Mouse (Mus musculus): ENCODE data around the gene Crocc. TPM values are rescaled to one million over a fixed set of nuclear protein-coding genes. Genes with fewer than 3 reads are reported as not detected.

The Crocc gene
- polyA plus RNA-seq, 1 experiment from 2014 or later = 5.3 TPM

GRCm38 (mm10) chr4:141088714-141089113, 28.4 kb upstream of the Crocc start:
- Histone ChIP-seq H3K4me3 (ENCODE audit: low read depth, low read length) (no peak overlapping the region), H3K27ac (ENCODE audit: low read length) (no peak overlapping the region), H3K4me1 (ENCODE audit: control insufficient read depth, insufficient read depth, low read length) (no peaks in the 10 kb centered on the region), H3K9me3 (replicated peaks; ENCODE audit: control insufficient read depth, low read length, poor library complexity, severe bottlenecking) (no peaks in the 10 kb centered on the region), H3K9ac (ENCODE audit: low read depth, low read length) (no peak overlapping the region), H3K27me3 (ENCODE audit: control insufficient read depth, insufficient read depth, low read depth, low read length) (no peaks in the 10 kb centered on the region), H3K4me2 (ENCODE audit: low read length) (no peak overlapping the region), H3K36me3 (ENCODE audit: control insufficient read depth, insufficient read depth, low read length) (no peaks in the 10 kb centered on the region)
- no peak for ATAC-seq
- 74% methylated on average over 9 of the region's 9 CpGs for WGBS

DNA sequence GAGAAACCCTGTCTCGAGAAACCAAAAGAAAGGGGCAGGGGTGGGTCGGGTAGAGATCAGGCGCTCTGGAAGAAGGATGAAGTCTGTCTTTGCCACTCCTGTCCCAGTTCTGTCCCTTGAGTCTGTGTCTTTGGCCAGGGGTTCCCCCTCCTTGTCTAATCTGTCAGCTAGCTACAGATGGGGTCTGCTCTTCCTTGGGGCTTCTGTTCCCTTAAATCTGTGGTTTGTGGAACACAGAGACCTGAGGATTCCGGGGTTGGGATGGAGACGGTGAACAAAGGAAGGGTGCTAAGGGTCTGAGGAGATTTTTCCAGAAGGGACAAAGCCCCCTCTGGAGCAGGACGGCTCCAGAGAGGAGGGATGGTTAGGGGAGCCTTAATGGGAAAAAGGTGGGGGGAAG, 27.7 kb upstream of the Crocc start, which contains the start of gene Spata21:
Spata21 (plus strand) TSS at position 301 of the 400 bp plus-strand sequence.
- H3K27ac ChIP-seq (ENCODE audit: low read length) = no peak within 1 kb of the TSS
- 67% methylated on average over 6 of the region's 6 CpGs for WGBS
- no peak within 1 kb of the TSS for H3K4me3 ChIP-seq (ENCODE audit: low read depth, low read length)
- H3K9ac ChIP-seq (ENCODE audit: low read depth, low read length) = no peak within 1 kb of the TSS
- no peak for ATAC-seq
- H3K9me3 ChIP-seq (replicated peaks; ENCODE audit: control insufficient read depth, low read length, poor library complexity, severe bottlenecking) = no peaks in the 10 kb centered on the region
- H3K4me1 ChIP-seq (ENCODE audit: control insufficient read depth, insufficient read depth, low read length) = no peaks in the 10 kb centered on the region
- no peaks in the 10 kb centered on the region for H3K36me3 ChIP-seq (ENCODE audit: control insufficient read depth, insufficient read depth, low read length)
- H3K27me3 ChIP-seq (ENCODE audit: control insufficient read depth, insufficient read depth, low read depth, low read length) = no peaks in the 10 kb centered on the region
- no peak within 1 kb of the TSS for H3K4me2 ChIP-seq (ENCODE audit: low read length)

DNA sequence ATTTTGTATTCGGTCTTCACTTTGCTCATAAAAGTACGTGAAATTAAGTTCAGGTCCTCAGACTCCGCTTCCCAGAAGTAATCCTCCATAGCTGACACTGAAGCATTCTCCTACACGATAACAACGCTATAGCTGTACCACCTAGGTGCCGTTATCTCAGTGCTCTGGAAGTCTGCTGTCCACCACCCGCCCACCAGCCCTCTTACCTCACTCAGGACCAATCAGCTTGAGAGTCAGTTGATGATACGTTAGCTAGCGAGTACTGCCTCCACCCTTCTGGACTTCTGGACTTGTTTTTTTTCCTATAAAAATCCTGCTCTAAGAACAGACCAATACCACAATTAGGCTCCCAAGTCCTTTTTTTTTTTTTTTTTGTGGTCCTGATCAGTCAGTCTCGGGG, 26.5 kb upstream of the Crocc start:
- WGBS = 75% methylated on average over 10 of the region's 10 CpGs
- no peak overlapping the region for H3K9ac ChIP-seq (ENCODE audit: low read depth, low read length)

DNA sequence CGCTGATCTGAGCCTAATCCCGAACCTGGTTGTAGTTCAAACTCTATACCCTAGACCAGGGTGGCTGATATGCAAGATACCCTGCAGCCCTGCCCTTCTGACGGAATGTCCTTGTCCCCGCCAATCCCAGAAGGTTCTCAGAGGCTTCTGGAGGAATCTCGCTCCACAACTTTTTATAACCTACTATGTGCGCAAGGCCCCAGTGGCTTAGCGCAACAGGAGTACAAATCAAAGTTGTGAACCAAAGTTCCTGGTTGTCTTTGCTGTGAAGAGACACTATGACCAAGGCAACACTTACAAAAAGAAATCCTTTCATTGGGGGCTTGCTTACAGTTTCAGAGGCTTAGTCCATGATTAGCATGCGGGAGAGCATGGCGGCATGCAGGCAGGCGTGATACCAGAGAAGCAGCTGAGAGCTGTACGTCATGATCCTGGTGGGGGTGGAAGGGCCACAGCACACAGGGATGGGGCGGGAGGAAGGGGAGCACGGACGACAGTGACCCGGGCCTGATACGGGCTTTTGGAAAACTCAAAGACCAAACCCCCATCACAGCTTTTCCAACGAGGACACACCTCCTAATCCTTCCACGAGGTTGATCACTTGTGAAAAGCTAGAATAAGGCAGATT, 18.3 kb upstream of the Crocc start:
- ATAC-seq = peak; percentile 65
- 66% methylated on average over 18 of the region's 18 CpGs for WGBS
- H3K9ac ChIP-seq (ENCODE audit: low read depth, low read length) = no peak overlapping the region
- H3K4me1 ChIP-seq (ENCODE audit: control insufficient read depth, insufficient read depth, low read length) = peaks cover 17% of the 10 kb centered on the region
- H3K27ac ChIP-seq (ENCODE audit: low read length) = no peak overlapping the region
- H3K4me3 ChIP-seq (ENCODE audit: low read depth, low read length) = peak overlapping the region; percentile 99; the same call in 1 of the 2 replicates
- no peaks in the 10 kb centered on the region for H3K9me3 ChIP-seq (replicated peaks; ENCODE audit: control insufficient read depth, low read length, poor library complexity, severe bottlenecking)
- H3K4me2 ChIP-seq (ENCODE audit: low read length) = no peak overlapping the region
- no peaks in the 10 kb centered on the region for H3K36me3 ChIP-seq (ENCODE audit: control insufficient read depth, insufficient read depth, low read length)
- no peaks in the 10 kb centered on the region for H3K27me3 ChIP-seq (ENCODE audit: control insufficient read depth, insufficient read depth, low read depth, low read length)

More for the DNA sequence above, 26.5 kb upstream of the Crocc start:
- no peaks in the 10 kb centered on the region for H3K27me3 ChIP-seq (ENCODE audit: control insufficient read depth, insufficient read depth, low read depth, low read length)
- H3K4me1 ChIP-seq (ENCODE audit: control insufficient read depth, insufficient read depth, low read length) = no peaks in the 10 kb centered on the region
- no peak for ATAC-seq
- H3K9me3 ChIP-seq (replicated peaks; ENCODE audit: control insufficient read depth, low read length, poor library complexity, severe bottlenecking) = no peaks in the 10 kb centered on the region
- no peak overlapping the region for H3K27ac ChIP-seq (ENCODE audit: low read length)
- no peak overlapping the region for H3K4me3 ChIP-seq (ENCODE audit: low read depth, low read length)
- no peaks in the 10 kb centered on the region for H3K36me3 ChIP-seq (ENCODE audit: control insufficient read depth, insufficient read depth, low read length)
- no peak overlapping the region for H3K4me2 ChIP-seq (ENCODE audit: low read length)

DNA sequence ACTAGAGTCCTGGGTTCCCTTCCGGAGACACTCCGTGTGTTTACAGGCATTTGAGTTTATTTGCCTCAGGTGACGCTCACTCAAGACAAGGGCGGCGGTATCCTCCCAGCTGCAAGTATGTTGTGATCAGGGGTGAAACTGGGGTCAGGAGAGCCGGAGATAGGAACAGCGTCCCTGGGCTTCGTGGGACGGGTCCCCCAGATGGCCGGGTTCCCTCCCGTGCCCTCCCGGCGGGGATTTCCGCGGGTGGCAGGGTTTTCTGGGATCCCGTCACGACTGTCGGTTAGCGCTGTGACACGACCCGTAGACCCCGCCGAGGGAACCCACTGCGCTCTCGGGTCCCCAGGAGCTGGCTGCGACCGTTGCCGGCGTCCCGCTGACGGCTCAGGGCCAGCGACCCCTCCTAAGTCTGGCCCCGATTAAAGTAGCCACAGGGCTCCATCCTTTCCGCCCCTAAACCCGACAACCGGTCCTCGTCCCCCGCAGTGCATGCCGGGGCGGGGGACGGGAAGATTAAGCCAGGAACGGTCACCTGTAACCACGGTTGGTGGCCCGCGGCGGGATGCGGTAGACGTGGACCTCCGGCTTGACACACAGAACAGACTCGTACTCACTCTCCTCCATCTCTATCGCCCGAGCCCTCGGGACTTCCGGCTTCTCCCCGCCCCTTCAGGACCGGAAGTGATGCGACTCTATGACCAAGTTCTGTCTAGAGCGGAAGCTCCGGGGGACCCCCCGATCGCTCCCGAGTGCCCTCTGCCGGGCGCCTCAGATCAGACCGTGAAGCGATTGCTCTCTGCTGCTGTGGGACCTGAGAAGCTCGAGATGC, 17.5 kb upstream of the Crocc start, which contains the start of gene Necap2:
Necap2 (minus strand) TSS at position 677 of the 829 bp plus-strand sequence.
- no peaks in the 10 kb centered on the region for H3K9me3 ChIP-seq (replicated peaks; ENCODE audit: control insufficient read depth, low read length, poor library complexity, severe bottlenecking)
- H3K27ac ChIP-seq (ENCODE audit: low read length) = peak within 1 kb of the TSS; percentile 83
- ATAC-seq = peak; percentile 95
- peaks cover 17% of the 10 kb centered on the region for H3K4me1 ChIP-seq (ENCODE audit: control insufficient read depth, insufficient read depth, low read length)
- H3K27me3 ChIP-seq (ENCODE audit: control insufficient read depth, insufficient read depth, low read depth, low read length) = no peaks in the 10 kb centered on the region
- H3K36me3 ChIP-seq (ENCODE audit: control insufficient read depth, insufficient read depth, low read length) = 0 out of 2 replicates have a peak, but pooled peaks cover 2% of the 10 kb centered on the region
- H3K9ac ChIP-seq (ENCODE audit: low read depth, low read length) = peak within 1 kb of the TSS; percentile 97
- peak within 1 kb of the TSS; percentile 99 for H3K4me3 ChIP-seq (ENCODE audit: low read depth, low read length)
- peak within 1 kb of the TSS; percentile 91 for H3K4me2 ChIP-seq (ENCODE audit: low read length)
- under 1% methylated on average over 67 of the region's 67 CpGs for WGBS

- H3K27me3 ChIP-seq (ENCODE audit: control insufficient read depth, insufficient read depth, low read depth, low read length) = no peaks in the 10 kb centered on the region
- peak overlapping the region; percentile 91 for H3K4me2 ChIP-seq (ENCODE audit: low read length)
- no peak for ATAC-seq
- H3K4me3 ChIP-seq (ENCODE audit: low read depth, low read length) = peak overlapping the region; percentile 99
- H3K36me3 ChIP-seq (ENCODE audit: control insufficient read depth, insufficient read depth, low read length) = peaks cover 2% of the 10 kb centered on the region; the same call in 1 of the 2 replicates
- no peak overlapping the region for H3K27ac ChIP-seq (ENCODE audit: low read length)
- WGBS = 83% methylated on average over 17 of the region's 17 CpGs
- H3K4me1 ChIP-seq (ENCODE audit: control insufficient read depth, insufficient read depth, low read length) = peaks cover 17% of the 10 kb centered on the region
- H3K9me3 ChIP-seq (replicated peaks; ENCODE audit: control insufficient read depth, low read length, poor library complexity, severe bottlenecking) = no peaks in the 10 kb centered on the region
- peak overlapping the region; percentile 97 for H3K9ac ChIP-seq (ENCODE audit: low read depth, low read length)
These were observed 16.6 kb upstream of the Crocc start for GRCm38 (mm10) chr4:141076761-141077506.

GRCm38 (mm10) chr4:141074109-141074508, 13.8 kb upstream of the Crocc start:
- 96% methylated on average over 4 of the region's 4 CpGs for WGBS
- no peak for ATAC-seq
- Histone ChIP-seq H3K36me3 (ENCODE audit: control insufficient read depth, insufficient read depth, low read length) (peaks cover 21% of the 10 kb centered on the region), H3K4me1 (ENCODE audit: control insufficient read depth, insufficient read depth, low read length) (peaks cover 17% of the 10 kb centered on the region), H3K9me3 (replicated peaks; ENCODE audit: control insufficient read depth, low read length, poor library complexity, severe bottlenecking) (no peaks in the 10 kb centered on the region), H3K27me3 (ENCODE audit: control insufficient read depth, insufficient read depth, low read depth, low read length) (no peaks in the 10 kb centered on the region), H3K27ac (ENCODE audit: low read length) (no peak overlapping the region), H3K4me2 (ENCODE audit: low read length) (no peak overlapping the region), H3K9ac (ENCODE audit: low read depth, low read length) (no peak overlapping the region), H3K4me3 (ENCODE audit: low read depth, low read length) (no peak overlapping the region)

GRCm38 (mm10) chr4:141073661-141074060, 13.3 kb upstream of the Crocc start:
- H3K9me3 ChIP-seq (replicated peaks; ENCODE audit: control insufficient read depth, low read length, poor library complexity, severe bottlenecking) = no peaks in the 10 kb centered on the region
- peaks cover 17% of the 10 kb centered on the region for H3K4me1 ChIP-seq (ENCODE audit: control insufficient read depth, insufficient read depth, low read length)
- no peak overlapping the region for H3K4me3 ChIP-seq (ENCODE audit: low read depth, low read length)
- WGBS = 88% methylated on average over 9 of the region's 9 CpGs
- no peak overlapping the region for H3K9ac ChIP-seq (ENCODE audit: low read depth, low read length)
- peaks cover 25% of the 10 kb centered on the region for H3K36me3 ChIP-seq (ENCODE audit: control insufficient read depth, insufficient read depth, low read length)
- no peak for ATAC-seq
- H3K27me3 ChIP-seq (ENCODE audit: control insufficient read depth, insufficient read depth, low read depth, low read length) = no peaks in the 10 kb centered on the region
- H3K27ac ChIP-seq (ENCODE audit: low read length) = no peak overlapping the region
- no peak overlapping the region for H3K4me2 ChIP-seq (ENCODE audit: low read length)
